Mouse (Mus musculus) testis, adult 2 months (tissue): ENCODE data around the gene 1700025G04Rik.

ENCODE experiments used
- CTCF ChIP-seq: fragments of 200-500 bp; IDR thresholded peaks from 2 replicates; pipeline ENCODE4 v1.5.1; 2012; ENCODE audit warnings: low read depth, mild to moderate bottlenecking, inconsistent platforms, low read length, moderate library complexity; ENCODE audit not compliant: control insufficient read depth, insufficient read depth, insufficient replicate concordance
- POLR2A ChIP-seq: fragments of 200-500 bp; IDR thresholded peaks from 2 replicates; pipeline ENCODE4 v1.6.1; 2012; ENCODE audit warnings: low read depth, mild to moderate bottlenecking, inconsistent platforms, low read length, moderate library complexity; ENCODE audit not compliant: control insufficient read depth

- TF ChIP-seq CTCF (no peak), POLR2A (no peak)
Measured at GRCm38 (mm10) chr1:151810628-151811421, 279.1 kb downstream of the 1700025G04Rik start.
